Mouse (Mus musculus) ES-Bruce4 (cell line): ENCODE measurements around the gene Pepd. TPM values are rescaled to one million over a fixed set of nuclear protein-coding genes. Genes with fewer than 3 reads are reported as not detected.

ENCODE experiments used
- H3K27ac ChIP-seq: 2 replicates; pipeline ENCODE4 v1.5.1; 2012; ENCODE audit warnings: low read length, inconsistent platforms; ENCODE audit not compliant: insufficient read depth
- H3K27me3 ChIP-seq: 2 replicates; pipeline ENCODE4 v1.6.1; 2012; ENCODE audit warnings: mild to moderate bottlenecking, low read length, inconsistent platforms; ENCODE audit not compliant: control insufficient read depth, poor library complexity, insufficient read depth, severe bottlenecking
- H3K36me3 ChIP-seq: 2 replicates; pipeline ENCODE4 v1.6.1; 2012; ENCODE audit warnings: inconsistent platforms, mild to moderate bottlenecking, low read length, moderate library complexity; ENCODE audit not compliant: control insufficient read depth, poor library complexity, insufficient read depth, severe bottlenecking
- H3K4me1 ChIP-seq: one replicate; pipeline ENCODE4 v1.8.1; 2011; ENCODE audit warnings: low read length; ENCODE audit not compliant: control insufficient read depth, insufficient read depth
- H3K4me3 ChIP-seq: 2 replicates; pipeline ENCODE4 v1.5.1; 2011; ENCODE audit warnings: low read depth, mild to moderate bottlenecking, low read length
- H3K9ac ChIP-seq: 2 replicates; pipeline ENCODE4 v1.6.1; 2012; ENCODE audit warnings: low read depth, mild to moderate bottlenecking, inconsistent platforms; ENCODE audit not compliant: poor library complexity, severe bottlenecking
- H3K9me3 ChIP-seq: replicated peaks from 2 replicates; pipeline ENCODE4 v1.6.1; 2012; ENCODE audit warnings: mild to moderate bottlenecking, low read length, inconsistent platforms; ENCODE audit not compliant: control insufficient read depth, poor library complexity, insufficient read depth, severe bottlenecking
- CTCF ChIP-seq: IDR thresholded peaks from one replicate; pipeline ENCODE4 v1.8.1; 2011; ENCODE audit warnings: low read depth, low read length
- EP300 ChIP-seq: IDR thresholded peaks from 2 replicates; pipeline ENCODE4 v1.6.1; 2011; ENCODE audit warnings: low read depth, low read length; ENCODE audit not compliant: insufficient read depth
- POLR2A ChIP-seq: IDR thresholded peaks from one replicate; pipeline ENCODE4 v1.8.1; 2011; ENCODE audit warnings: low read length; ENCODE audit not compliant: insufficient read depth
- polyA plus RNA-seq: library from polyadenylated mRNA; stranded (reverse); fragments of >200 nt; gene quantifications from 2 replicates; pipeline ENCODE4 v1.2.4, GENCODE M21; 2011; ENCODE audit warnings: low read depth; ENCODE audit not compliant: missing spikeins, insufficient read depth, insufficient read length

Gene Pepd
- polyA plus RNA-seq, 1 experiment, result 17.7 TPM

DNA sequence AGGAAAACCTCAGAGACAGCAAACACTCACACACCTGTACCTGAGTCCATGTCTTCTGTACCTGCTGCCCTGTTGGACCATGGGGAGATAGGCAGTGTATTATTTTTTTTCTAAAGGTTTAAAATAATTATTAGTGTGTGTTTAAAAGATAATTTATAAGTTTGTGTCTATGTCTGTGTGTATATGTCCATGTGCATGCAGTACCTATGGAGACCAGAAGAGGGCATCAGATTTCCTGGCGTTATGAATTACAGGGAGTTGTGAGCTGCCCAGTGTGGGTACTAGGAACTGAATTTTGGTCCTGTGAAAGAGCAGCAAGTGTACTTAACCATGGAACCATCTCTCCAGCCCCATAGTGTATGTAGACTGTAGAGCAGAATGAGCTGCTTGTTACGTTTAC, 24.2 kb downstream of the Pepd start:
- no peaks in the 10 kb centered on the region for H3K27me3 ChIP-seq
- 0 out of 2 replicates have a peak, but pooled peaks cover 2% of the 10 kb centered on the region for H3K9me3 ChIP-seq
- H3K36me3 ChIP-seq, result no peaks in the 10 kb centered on the region
- H3K4me1 ChIP-seq, result no peaks in the 10 kb centered on the region
- no peak overlapping the region for H3K4me3 ChIP-seq
- H3K27ac ChIP-seq, result no peak overlapping the region
- no peak overlapping the region for H3K9ac ChIP-seq
- no peak for TF ChIP-seq CTCF
- TF ChIP-seq EP300, result no peak
- no peak for TF ChIP-seq POLR2A

DNA sequence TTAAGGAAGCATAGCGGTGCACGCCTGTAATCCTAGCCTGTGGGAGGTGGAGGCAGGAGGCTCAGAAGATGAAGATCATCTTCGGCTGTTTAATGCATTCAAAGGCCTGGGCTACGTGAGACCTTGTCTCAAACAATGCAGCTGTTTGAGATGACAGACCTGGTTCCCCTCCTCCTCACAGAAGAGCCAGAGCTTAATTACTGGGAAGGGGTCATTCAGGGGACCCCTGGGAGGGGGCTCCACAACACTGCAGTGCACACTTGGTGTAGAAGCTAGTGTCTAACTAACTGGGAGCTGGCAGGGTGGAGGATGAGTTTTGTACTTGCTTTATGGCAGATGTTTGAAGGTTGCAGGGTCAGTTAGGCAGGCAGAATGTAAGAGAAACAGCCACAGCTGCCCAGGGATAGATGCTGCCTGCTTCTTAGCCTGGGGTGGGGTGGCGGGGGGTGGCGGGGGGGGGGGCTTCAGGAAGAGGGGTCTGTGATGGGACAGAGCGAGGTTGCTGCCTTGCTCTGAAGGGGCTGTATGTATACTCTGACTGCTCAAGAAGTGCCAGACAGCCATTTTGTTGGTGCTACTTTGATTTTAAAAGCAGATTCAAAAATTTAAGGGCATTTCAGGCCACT, 26.6 kb downstream of the Pepd start:
- no peak overlapping the region for H3K27ac ChIP-seq
- no peaks in the 10 kb centered on the region for H3K27me3 ChIP-seq
- H3K4me1 ChIP-seq, result no peaks in the 10 kb centered on the region
- H3K36me3 ChIP-seq, result 0 out of 2 replicates have a peak, but pooled peaks cover 2% of the 10 kb centered on the region
- no peak overlapping the region for H3K4me3 ChIP-seq
- H3K9me3 ChIP-seq, result 0 out of 2 replicates have a peak, but pooled peaks cover 2% of the 10 kb centered on the region
- H3K9ac ChIP-seq, result no peak overlapping the region
- TF ChIP-seq CTCF (no peak), EP300 (no peak), POLR2A (no peak)

DNA sequence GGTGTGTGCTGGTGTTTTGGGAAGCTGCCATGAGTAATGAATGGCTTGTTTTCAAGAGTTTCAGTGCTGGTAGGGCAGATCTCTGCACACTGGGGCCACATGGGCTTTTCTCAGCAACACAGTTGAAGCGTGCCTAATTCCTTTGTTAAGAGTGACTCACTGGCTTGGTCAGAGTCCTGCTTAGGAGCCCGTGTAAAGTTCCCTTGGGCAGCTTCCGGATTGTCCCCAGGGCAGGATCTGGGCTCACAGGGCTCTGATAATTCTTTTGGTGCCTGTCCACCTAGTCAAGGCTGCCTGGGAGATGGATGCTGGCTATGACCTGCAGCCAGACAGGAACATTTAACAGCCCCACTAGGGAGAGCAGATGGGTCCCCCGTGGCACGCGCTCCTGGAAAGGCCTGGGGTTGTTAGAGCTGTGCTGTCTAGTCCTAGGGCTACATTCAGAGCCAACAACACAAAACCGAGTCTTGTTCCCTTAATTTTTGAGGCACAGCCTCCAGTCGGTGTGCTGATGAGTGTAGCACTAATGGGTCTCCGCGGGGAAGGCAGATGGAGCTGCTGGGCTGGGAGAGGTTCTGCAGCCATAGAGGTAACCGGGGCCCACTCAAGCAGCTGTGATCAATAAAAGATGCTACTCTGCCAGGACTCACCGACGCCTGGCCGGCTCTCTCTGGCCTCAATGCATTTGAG, 27.2 kb downstream of the Pepd start:
- H3K36me3 ChIP-seq, result 0 out of 2 replicates have a peak, but pooled peaks cover 2% of the 10 kb centered on the region
- no peak overlapping the region for H3K9ac ChIP-seq
- H3K27ac ChIP-seq, result no peak overlapping the region

DNA sequence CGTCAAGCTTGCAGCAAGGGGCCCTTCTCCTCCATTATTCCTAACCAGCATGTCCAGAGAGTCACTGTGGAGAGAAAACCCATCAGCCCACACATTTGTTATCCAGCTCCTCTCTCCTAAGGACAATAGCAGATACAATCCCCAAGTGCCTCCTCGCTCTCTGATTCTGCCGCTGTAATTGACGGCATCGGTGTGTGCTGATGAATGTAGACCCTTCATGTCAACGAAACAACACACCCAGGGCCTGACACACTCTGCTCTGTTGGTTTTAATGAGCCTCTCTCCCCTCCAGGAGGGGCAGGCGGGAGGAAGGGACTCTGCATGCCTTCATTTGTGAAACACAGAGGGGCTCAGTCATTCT, 27.8 kb downstream of the Pepd start:
- Histone ChIP-seq H3K4me1 (no peaks in the 10 kb centered on the region), H3K36me3 (0 out of 2 replicates have a peak, but pooled peaks cover 2% of the 10 kb centered on the region), H3K27me3 (no peaks in the 10 kb centered on the region), H3K27ac (no peak overlapping the region), H3K4me3 (no peak overlapping the region), H3K9me3 (0 out of 2 replicates have a peak, but pooled peaks cover 2% of the 10 kb centered on the region), H3K9ac (no peak overlapping the region)
- TF ChIP-seq CTCF (no peak), EP300 (no peak), POLR2A (no peak)

More for the DNA sequence above, 27.2 kb downstream of the Pepd start:
- Histone ChIP-seq H3K4me3 (no peak overlapping the region), H3K4me1 (no peaks in the 10 kb centered on the region), H3K27me3 (no peaks in the 10 kb centered on the region), H3K9me3 (0 out of 2 replicates have a peak, but pooled peaks cover 2% of the 10 kb centered on the region)
- TF ChIP-seq CTCF (no peak), POLR2A (no peak), EP300 (no peak)

DNA sequence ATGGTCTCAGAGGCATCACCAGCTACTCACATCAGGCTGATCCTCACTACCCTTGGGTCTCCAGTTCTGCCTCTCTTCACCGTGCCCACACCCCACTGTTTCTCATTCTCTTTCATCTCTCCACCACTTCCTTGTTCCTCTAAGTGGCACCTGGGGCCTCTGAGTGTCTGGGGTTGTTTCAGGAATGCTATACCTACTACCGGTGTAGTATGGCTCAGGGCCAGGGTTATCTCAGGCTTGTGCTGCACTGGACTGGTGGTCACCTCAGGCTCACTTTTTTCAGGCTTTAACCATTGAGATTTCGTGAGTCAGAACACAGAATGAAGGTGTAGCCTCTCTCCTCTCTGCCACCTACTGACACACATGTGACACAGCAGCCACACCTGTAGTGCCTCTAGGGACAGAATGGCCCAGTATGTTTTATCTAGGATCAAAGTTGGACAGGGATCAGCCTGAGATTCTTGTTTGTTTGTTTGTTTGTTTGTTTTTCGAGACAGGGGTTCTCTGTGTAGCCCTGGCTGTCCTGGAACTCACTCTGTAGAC, 31.5 kb downstream of the Pepd start:
- no peak overlapping the region for H3K27ac ChIP-seq
- TF ChIP-seq CTCF (peak; percentile 13), EP300 (no peak), POLR2A (no peak)
- H3K9ac ChIP-seq, result no peak overlapping the region
- H3K27me3 ChIP-seq, result no peaks in the 10 kb centered on the region
- H3K4me1 ChIP-seq, result no peaks in the 10 kb centered on the region
- H3K36me3 ChIP-seq, result 0 out of 2 replicates have a peak, but pooled peaks cover 2% of the 10 kb centered on the region
- H3K9me3 ChIP-seq, result no peaks in the 10 kb centered on the region
- no peak overlapping the region for H3K4me3 ChIP-seq
